Mouse (Mus musculus) brain, adult 2 months (tissue): ENCODE measurements around the gene Pla2g10.
"Not testable (repeated sequence)": the region's sequence is repeated elsewhere in the genome, so short reads cannot be mapped to it uniquely, and the experiment has no call there.

Experiments used
- DNase-seq: peaks from one replicate; pipeline ENCODE4 v3.0.0; 2011; ENCODE audit warnings: low read depth, low spot score

The Pla2g10 gene

GRCm38 (mm10) chr16:13730285-13731255 is at the start of gene Pla2g10:
Pla2g10 (minus strand) TSS chr16:13730983.
- no peak for DNase-seq

GRCm38 (mm10) chr16:13774651-13775050 is 43.9 kb upstream of the Pla2g10 start:
- DNase-seq = not testable (repeated sequence)

- not testable (repeated sequence) for DNase-seq
Measured at GRCm38 (mm10) chr16:13774011-13774410, 43.2 kb upstream of the Pla2g10 start.

GRCm38 (mm10) chr16:13772051-13772450 is 41.3 kb upstream of the Pla2g10 start:
- DNase-seq = not testable (repeated sequence)

- not testable (repeated sequence) for DNase-seq
Measured at GRCm38 (mm10) chr16:13771603-13772002, 40.8 kb upstream of the Pla2g10 start.

- DNase-seq = no peak
Measured at GRCm38 (mm10) chr16:13766367-13766766, 35.6 kb upstream of the Pla2g10 start.

GRCm38 (mm10) chr16:13764519-13764918 is 33.7 kb upstream of the Pla2g10 start:
- DNase-seq = no peak

- not testable (repeated sequence) for DNase-seq
Measured at GRCm38 (mm10) chr16:13762807-13763206, 32.0 kb upstream of the Pla2g10 start.

- DNase-seq = no peak
Measured at GRCm38 (mm10) chr16:13757823-13758222, 27.0 kb upstream of the Pla2g10 start.

- peak; percentile 97 for DNase-seq
Measured at GRCm38 (mm10) chr16:13754400-13755190, 23.8 kb upstream of the Pla2g10 start.

- no peak for DNase-seq
Measured at GRCm38 (mm10) chr16:13753986-13754385, 23.2 kb upstream of the Pla2g10 start.

- DNase-seq = no peak
Measured at GRCm38 (mm10) chr16:13750626-13751025, 19.8 kb upstream of the Pla2g10 start.

- no peak for DNase-seq
Measured at GRCm38 (mm10) chr16:13749981-13750380, 19.2 kb upstream of the Pla2g10 start.

GRCm38 (mm10) chr16:13749306-13749705 is 18.5 kb upstream of the Pla2g10 start:
- DNase-seq = no peak

GRCm38 (mm10) chr16:13748813-13749212 is 18.0 kb upstream of the Pla2g10 start:
- DNase-seq = not testable (repeated sequence)

- DNase-seq = no peak
Measured at GRCm38 (mm10) chr16:13748124-13748523, 17.3 kb upstream of the Pla2g10 start.

GRCm38 (mm10) chr16:13747708-13748107 is 16.9 kb upstream of the Pla2g10 start:
- no peak for DNase-seq

- no peak for DNase-seq
Measured at GRCm38 (mm10) chr16:13740844-13741243, 10.1 kb upstream of the Pla2g10 start.

- DNase-seq = not testable (repeated sequence)
Measured at GRCm38 (mm10) chr16:13739044-13739443, 8.3 kb upstream of the Pla2g10 start.

GRCm38 (mm10) chr16:13735977-13736376 is 5.2 kb upstream of the Pla2g10 start:
- no peak for DNase-seq

- peak; percentile 72 for DNase-seq
Measured at GRCm38 (mm10) chr16:13733518-13734137, 2.8 kb upstream of the Pla2g10 start.

- no peak for DNase-seq
Measured at GRCm38 (mm10) chr16:13732786-13733185, 2.0 kb upstream of the Pla2g10 start.
